Mouse (Mus musculus) adrenal gland, postnatal 4 days (tissue): ENCODE measurements around the gene Olfr126. TPM values are rescaled to one million over a fixed set of nuclear protein-coding genes. Genes with fewer than 3 reads are reported as not detected.

Experiments used
- DNase-seq, 2 experiments: peaks; one replicate each; pipeline ENCODE4 v3.0.0; 2021 to 2022; ENCODE audit warnings: low spot score in 2 of 2, mixed read lengths in 2 of 2
- long read RNA-seq, 2 experiments: library from polyadenylated mRNA; stranded (forward); transcript quantifications; one replicate each; pipeline ENCODE4 v2.0.0; 2021
- total RNA-seq, 2 experiments: library from RNA; stranded (reverse); gene quantifications; 2 replicates each; pipeline ENCODE4 v1.2.3; 2021

The Olfr126 gene
- total RNA-seq, result not detected
- long read RNA-seq, experiment 1, result 0 reads
- long read RNA-seq, experiment 2, result 0 reads

DNA sequence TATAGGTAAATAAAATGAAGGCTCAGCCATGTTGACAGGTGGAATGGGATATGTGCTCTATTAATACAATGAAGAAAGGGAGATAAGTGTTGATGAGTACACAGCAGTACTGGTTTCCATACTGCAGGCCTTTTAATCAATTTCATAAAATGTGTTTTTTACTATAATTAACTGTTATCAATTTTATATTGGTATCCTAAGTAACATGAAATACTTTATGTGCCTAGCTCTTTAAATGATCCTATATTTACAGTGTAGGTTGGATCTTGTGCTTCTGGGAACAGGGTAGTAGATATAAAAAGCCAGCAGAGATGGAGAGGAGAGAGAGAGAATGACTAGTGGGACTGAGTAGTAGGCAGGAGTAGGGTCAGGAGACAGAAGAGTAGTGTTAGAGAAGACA lies at the start of gene Olfr126:
TSS of gene Olfr126 (plus strand) at position 301 of the 400 bp plus-strand sequence.
- DNase-seq, result no peak

DNA sequence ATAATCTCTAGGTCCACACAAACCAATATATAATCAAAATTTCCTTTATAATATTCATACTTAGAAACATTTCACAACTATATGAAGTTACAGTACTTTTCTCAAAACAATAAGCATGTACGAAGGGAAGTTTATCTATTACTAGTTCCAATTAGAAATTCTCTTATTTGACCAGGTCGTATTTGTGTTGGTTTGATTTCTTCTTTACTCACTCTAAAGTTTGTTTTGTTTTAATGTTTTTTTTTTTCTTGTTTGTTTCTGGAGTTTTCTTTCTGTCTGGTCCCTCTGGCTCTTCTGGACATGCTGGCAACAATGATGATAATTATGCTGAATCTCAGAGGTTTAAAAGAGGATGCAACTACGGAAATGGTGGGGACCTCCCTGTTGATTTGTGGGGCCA lies 47.7 kb upstream of the Olfr126 start, which contains the start of gene Olfr124:
TSS of gene Olfr124 (plus strand) at position 301 of the 400 bp plus-strand sequence.
- no peak for DNase-seq

DNA sequence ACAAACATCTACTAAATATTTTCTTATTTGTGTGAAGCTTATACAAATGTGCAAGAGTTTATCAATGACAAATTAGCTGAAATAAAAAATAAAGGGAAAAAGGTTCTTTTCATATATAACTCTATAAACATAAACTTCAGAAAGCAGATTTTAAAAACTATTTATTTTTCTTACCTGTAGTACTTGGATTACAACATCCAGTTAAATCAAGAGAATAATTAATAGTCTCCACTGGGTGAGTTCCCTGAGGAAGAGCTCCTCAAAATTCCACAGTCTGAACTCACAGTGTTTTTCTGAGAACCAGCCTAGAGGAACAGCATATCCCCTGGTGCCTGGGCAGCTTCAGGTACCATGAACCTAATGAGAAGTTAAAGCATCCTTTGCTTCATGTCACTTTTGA lies 14.6 kb upstream of the Olfr126 start, which contains the start of gene Olfr125:
TSS of gene Olfr125 (plus strand) at position 301 of the 400 bp plus-strand sequence.
- DNase-seq, result no peak

DNA sequence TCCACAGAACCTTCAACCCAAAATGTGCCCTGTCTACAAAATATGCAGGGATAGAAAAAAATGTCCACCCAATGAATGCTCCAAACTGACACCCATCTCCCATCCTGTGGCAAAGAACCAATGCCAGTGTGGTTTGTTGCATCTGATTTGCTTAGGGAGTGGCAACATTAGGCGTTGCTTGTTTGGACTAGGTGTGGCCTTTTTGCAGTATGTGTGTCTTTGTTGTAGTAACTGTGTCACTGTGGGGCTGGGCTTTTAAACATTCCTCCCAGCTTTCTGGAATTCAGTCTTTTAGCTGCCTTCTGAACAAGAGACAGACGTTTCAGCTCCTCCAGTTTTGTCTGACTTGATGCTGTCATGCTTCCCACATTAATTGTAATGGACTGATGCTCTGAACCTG lies 16.6 kb downstream of the Olfr126 start:
- no peak for DNase-seq

DNA sequence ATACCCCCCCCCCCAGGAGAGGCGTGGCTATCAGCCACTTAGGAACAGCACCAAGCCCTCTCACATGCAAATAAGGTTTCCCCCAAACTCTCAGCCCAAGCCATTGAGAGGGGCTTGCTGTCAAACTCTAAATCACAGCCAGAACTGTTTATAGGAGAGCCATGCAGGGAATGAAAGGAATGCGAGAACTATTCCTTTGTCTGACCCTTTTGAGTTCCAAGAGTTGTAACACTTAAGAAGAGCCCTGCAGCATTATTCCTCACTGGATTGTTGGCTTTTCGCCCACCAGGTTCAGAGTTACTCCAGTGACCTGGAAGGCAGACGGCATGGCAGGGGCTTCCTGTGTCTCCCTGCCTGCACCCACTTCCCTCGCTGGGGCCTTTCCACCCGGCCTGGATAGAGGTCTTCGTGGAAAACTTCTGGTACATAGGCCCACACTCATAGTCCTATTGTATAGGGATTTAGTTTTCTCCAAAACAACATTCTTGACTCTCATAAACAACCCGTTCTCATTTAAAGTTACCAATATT lies 22.5 kb downstream of the Olfr126 start:
- no peak for DNase-seq

DNA sequence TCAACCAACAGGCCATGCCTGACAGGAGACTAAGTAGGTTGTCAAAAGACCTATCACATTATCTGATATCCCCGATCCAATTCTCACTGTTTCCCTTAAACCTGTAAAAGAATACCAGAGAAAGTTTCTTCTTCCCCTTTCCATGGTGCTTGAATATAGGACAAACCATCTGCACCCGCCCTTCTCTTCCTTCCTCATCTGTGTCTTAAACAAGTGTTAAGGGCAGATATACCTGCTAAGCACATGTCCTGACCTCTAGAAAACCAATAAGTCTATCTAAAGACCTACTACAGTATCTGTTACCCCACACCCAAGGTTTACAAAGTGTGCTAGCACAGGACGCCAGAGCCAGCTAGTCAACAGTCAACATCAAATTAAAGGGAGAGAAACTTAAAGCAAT lies 26.5 kb downstream of the Olfr126 start:
- no peak for DNase-seq

DNA sequence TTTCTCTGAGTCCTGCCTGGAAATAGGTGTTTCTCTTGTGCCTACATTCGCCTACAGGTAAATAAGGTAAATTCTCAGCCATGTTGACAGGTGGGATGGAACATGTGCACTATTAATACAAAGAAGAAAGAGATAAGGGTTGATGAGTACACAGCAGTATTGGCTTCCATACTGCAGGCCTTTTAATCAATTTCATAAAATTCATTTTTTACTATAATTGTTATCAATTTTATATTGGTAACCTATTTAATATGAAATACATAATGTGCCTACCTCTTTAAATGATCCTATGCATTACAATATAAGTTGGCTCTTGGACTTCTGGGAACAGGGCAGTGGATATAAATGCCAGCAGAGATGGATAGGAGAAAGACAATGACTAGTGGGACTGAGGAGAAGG lies 52.9 kb downstream of the Olfr126 start, which contains the start of gene Olfr127:
TSS of gene Olfr127 (plus strand) at position 301 of the 400 bp plus-strand sequence.
- no peak for DNase-seq

Other genes starting within 250 kb of the Olfr126 start
- gene Olfr115, start 220.4 kb upstream of the Olfr126 start, total RNA-seq, result not detected
- gene Olfr116, start 220.3 kb upstream of the Olfr126 start, total RNA-seq, result not detected
- not detected for gene Olfr117, start 183.7 kb upstream of the Olfr126 start, total RNA-seq
- gene Olfr118, start 180.5 kb upstream of the Olfr126 start, total RNA-seq, result not detected
- gene Olfr119, start 150.9 kb upstream of the Olfr126 start, total RNA-seq, result not detected
- gene Olfr120, start 125.7 kb upstream of the Olfr126 start, total RNA-seq, result not detected
- not detected for gene Olfr121, start 98.6 kb upstream of the Olfr126 start, total RNA-seq
- gene Olfr122, start 78.9 kb upstream of the Olfr126 start, total RNA-seq, result not detected
- gene Olfr123, start 54.0 kb upstream of the Olfr126 start, total RNA-seq, result not detected
- not detected for gene Olfr124, start 47.6 kb upstream of the Olfr126 start, total RNA-seq
- not detected for gene Olfr125, start 14.5 kb upstream of the Olfr126 start, total RNA-seq
- gene Olfr127, start 53.0 kb downstream of the Olfr126 start, total RNA-seq, result not detected
- not detected for gene Olfr128, start 73.1 kb downstream of the Olfr126 start, total RNA-seq
- not detected for gene Olfr761, start 105.6 kb downstream of the Olfr126 start, total RNA-seq
- not detected for gene Olfr129, start 212.6 kb downstream of the Olfr126 start, total RNA-seq
- gene Olfr130, start 216.4 kb downstream of the Olfr126 start, total RNA-seq, result not detected
- not detected for gene Olfr131, start 241.2 kb downstream of the Olfr126 start, total RNA-seq